Mouse (Mus musculus): ENCODE data around the gene Elof1.

DNA sequence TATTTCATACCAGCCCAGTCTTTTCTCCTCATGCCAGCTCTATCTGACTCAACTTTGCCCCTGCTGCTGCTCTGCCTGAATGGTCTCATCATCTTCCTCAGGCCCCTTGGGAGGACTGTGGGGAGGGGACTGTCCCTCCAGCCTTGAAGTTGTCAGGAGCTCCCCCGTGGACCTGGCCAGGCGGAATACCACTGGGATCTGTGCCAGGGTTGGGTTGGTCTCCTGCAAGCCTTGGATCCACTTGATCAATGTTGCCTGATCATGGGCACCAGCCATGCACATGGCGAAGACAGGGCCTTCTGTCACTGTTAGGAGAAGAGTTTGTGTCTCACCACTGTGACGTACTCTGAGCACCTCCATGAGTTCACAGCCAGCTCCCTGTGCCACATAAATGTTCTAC lies 44.7 kb downstream of the Elof1 start:
- TF ChIP-seq CTCF (IDR thresholded peaks at IDR 0.05; ENCODE audit: borderline replicate concordance, insufficient read depth, low read depth, low read length) (no peak), POLR2A (IDR thresholded peaks at IDR 0.05; ENCODE audit: borderline replicate concordance, insufficient read depth, low read length) (no peak)

Data from cerebellum, adult 2 months (tissue).